Mouse (Mus musculus): ENCODE measurements around the gene Acox3. TPM values are rescaled to one million over a fixed set of nuclear protein-coding genes. Genes with fewer than 3 reads are reported as not detected.

Gene Acox3
- polyA plus RNA-seq, 1 experiment from 2014 or later = 12.0 TPM

GRCm38 (mm10) chr5:35630706-35631105 lies 47.9 kb downstream of the Acox3 start:
- no peaks in the 10 kb centered on the region for H3K36me3 ChIP-seq (ENCODE audit: control insufficient read depth, insufficient read depth, low read length)
- 79% methylated on average over 1 of the region's 1 CpGs for WGBS
- no peak overlapping the region for H3K4me3 ChIP-seq (ENCODE audit: low read length)
- H3K9ac ChIP-seq (ENCODE audit: low read depth, low read length) = no peak overlapping the region
- ATAC-seq = no peak
- H3K9me3 ChIP-seq (ENCODE audit: control insufficient read depth, low read length) = no peaks in the 10 kb centered on the region
- H3K27me3 ChIP-seq (replicated peaks; ENCODE audit: control insufficient read depth, insufficient read depth, low read length) = no peaks in the 10 kb centered on the region
- no peak overlapping the region for H3K4me2 ChIP-seq (ENCODE audit: low read length)
- no peaks in the 10 kb centered on the region for H3K4me1 ChIP-seq (ENCODE audit: control insufficient read depth, insufficient read depth, low read depth, low read length)
- H3K27ac ChIP-seq (ENCODE audit: low read depth, low read length) = no peak overlapping the region

GRCm38 (mm10) chr5:35631224-35631623 lies 48.4 kb downstream of the Acox3 start:
- Histone ChIP-seq H3K4me3 (ENCODE audit: low read length) (no peak overlapping the region), H3K27me3 (replicated peaks; ENCODE audit: control insufficient read depth, insufficient read depth, low read length) (no peaks in the 10 kb centered on the region), H3K27ac (ENCODE audit: low read depth, low read length) (no peak overlapping the region), H3K4me1 (ENCODE audit: control insufficient read depth, insufficient read depth, low read depth, low read length) (no peaks in the 10 kb centered on the region), H3K9me3 (ENCODE audit: control insufficient read depth, low read length) (no peaks in the 10 kb centered on the region), H3K4me2 (ENCODE audit: low read length) (no peak overlapping the region), H3K36me3 (ENCODE audit: control insufficient read depth, insufficient read depth, low read length) (no peaks in the 10 kb centered on the region), H3K9ac (ENCODE audit: low read depth, low read length) (no peak overlapping the region)
- WGBS = 91% methylated on average over 3 of the region's 3 CpGs
- no peak for ATAC-seq

GRCm38 (mm10) chr5:35631755-35632154 lies 48.9 kb downstream of the Acox3 start:
- ATAC-seq = no peak
- H3K4me2 ChIP-seq (ENCODE audit: low read length) = no peak overlapping the region
- no peak overlapping the region for H3K4me3 ChIP-seq (ENCODE audit: low read length)
- no peaks in the 10 kb centered on the region for H3K9me3 ChIP-seq (ENCODE audit: control insufficient read depth, low read length)
- 78% methylated on average over 5 of the region's 5 CpGs for WGBS
- H3K36me3 ChIP-seq (ENCODE audit: control insufficient read depth, insufficient read depth, low read length) = no peaks in the 10 kb centered on the region
- no peak overlapping the region for H3K27ac ChIP-seq (ENCODE audit: low read depth, low read length)
- H3K9ac ChIP-seq (ENCODE audit: low read depth, low read length) = no peak overlapping the region
- H3K27me3 ChIP-seq (replicated peaks; ENCODE audit: control insufficient read depth, insufficient read depth, low read length) = no peaks in the 10 kb centered on the region
- H3K4me1 ChIP-seq (ENCODE audit: control insufficient read depth, insufficient read depth, low read depth, low read length) = no peaks in the 10 kb centered on the region

- H3K27me3 ChIP-seq (replicated peaks; ENCODE audit: control insufficient read depth, insufficient read depth, low read length) = no peaks in the 10 kb centered on the region
- no peak for ATAC-seq
- no peaks in the 10 kb centered on the region for H3K9me3 ChIP-seq (ENCODE audit: control insufficient read depth, low read length)
- H3K36me3 ChIP-seq (ENCODE audit: control insufficient read depth, insufficient read depth, low read length) = no peaks in the 10 kb centered on the region
- no peak overlapping the region for H3K9ac ChIP-seq (ENCODE audit: low read depth, low read length)
- no peak overlapping the region for H3K4me3 ChIP-seq (ENCODE audit: low read length)
- H3K4me1 ChIP-seq (ENCODE audit: control insufficient read depth, insufficient read depth, low read depth, low read length) = no peaks in the 10 kb centered on the region
- H3K4me2 ChIP-seq (ENCODE audit: low read length) = no peak overlapping the region
- 80% methylated on average over 6 of the region's 6 CpGs for WGBS
- H3K27ac ChIP-seq (ENCODE audit: low read depth, low read length) = no peak overlapping the region
Measured at GRCm38 (mm10) chr5:35632841-35633240, 50.0 kb downstream of the Acox3 start.

GRCm38 (mm10) chr5:35636016-35636415 lies 53.2 kb downstream of the Acox3 start:
- Histone ChIP-seq H3K4me2 (ENCODE audit: low read length) (no peak overlapping the region), H3K4me3 (ENCODE audit: low read length) (no peak overlapping the region), H3K9ac (ENCODE audit: low read depth, low read length) (no peak overlapping the region), H3K9me3 (ENCODE audit: control insufficient read depth, low read length) (no peaks in the 10 kb centered on the region), H3K27ac (ENCODE audit: low read depth, low read length) (no peak overlapping the region), H3K27me3 (replicated peaks; ENCODE audit: control insufficient read depth, insufficient read depth, low read length) (no peaks in the 10 kb centered on the region), H3K36me3 (ENCODE audit: control insufficient read depth, insufficient read depth, low read length) (no peaks in the 10 kb centered on the region), H3K4me1 (ENCODE audit: control insufficient read depth, insufficient read depth, low read depth, low read length) (no peaks in the 10 kb centered on the region)
- no peak for ATAC-seq
- WGBS = 88% methylated on average over 2 of the region's 2 CpGs

- Histone ChIP-seq H3K27me3 (replicated peaks; ENCODE audit: control insufficient read depth, insufficient read depth, low read length) (no peaks in the 10 kb centered on the region), H3K4me3 (ENCODE audit: low read length) (no peak overlapping the region), H3K9me3 (ENCODE audit: control insufficient read depth, low read length) (no peaks in the 10 kb centered on the region), H3K4me1 (ENCODE audit: control insufficient read depth, insufficient read depth, low read depth, low read length) (no peaks in the 10 kb centered on the region), H3K4me2 (ENCODE audit: low read length) (no peak overlapping the region), H3K9ac (ENCODE audit: low read depth, low read length) (no peak overlapping the region), H3K27ac (ENCODE audit: low read depth, low read length) (no peak overlapping the region), H3K36me3 (ENCODE audit: control insufficient read depth, insufficient read depth, low read length) (no peaks in the 10 kb centered on the region)
- ATAC-seq = no peak
- 58% methylated on average over 10 of the region's 10 CpGs for WGBS
Measured at GRCm38 (mm10) chr5:35641961-35642584, 59.2 kb downstream of the Acox3 start.

GRCm38 (mm10) chr5:35643401-35644048 lies 60.7 kb downstream of the Acox3 start:
- no peaks in the 10 kb centered on the region for H3K9me3 ChIP-seq (ENCODE audit: control insufficient read depth, low read length)
- H3K27me3 ChIP-seq (replicated peaks; ENCODE audit: control insufficient read depth, insufficient read depth, low read length) = no peaks in the 10 kb centered on the region
- ATAC-seq = no peak
- no peak overlapping the region for H3K4me2 ChIP-seq (ENCODE audit: low read length)
- H3K36me3 ChIP-seq (ENCODE audit: control insufficient read depth, insufficient read depth, low read length) = no peaks in the 10 kb centered on the region
- no peak overlapping the region for H3K27ac ChIP-seq (ENCODE audit: low read depth, low read length)
- no peak overlapping the region for H3K9ac ChIP-seq (ENCODE audit: low read depth, low read length)
- WGBS = 85% methylated on average over 9 of the region's 9 CpGs
- H3K4me1 ChIP-seq (ENCODE audit: control insufficient read depth, insufficient read depth, low read depth, low read length) = no peaks in the 10 kb centered on the region
- no peak overlapping the region for H3K4me3 ChIP-seq (ENCODE audit: low read length)

- H3K4me3 ChIP-seq (ENCODE audit: low read length) = no peak overlapping the region
- no peaks in the 10 kb centered on the region for H3K9me3 ChIP-seq (ENCODE audit: control insufficient read depth, low read length)
- H3K36me3 ChIP-seq (ENCODE audit: control insufficient read depth, insufficient read depth, low read length) = no peaks in the 10 kb centered on the region
- 75% methylated on average over 4 of the region's 4 CpGs for WGBS
- H3K9ac ChIP-seq (ENCODE audit: low read depth, low read length) = no peak overlapping the region
- no peak overlapping the region for H3K4me2 ChIP-seq (ENCODE audit: low read length)
- H3K4me1 ChIP-seq (ENCODE audit: control insufficient read depth, insufficient read depth, low read depth, low read length) = no peaks in the 10 kb centered on the region
- H3K27ac ChIP-seq (ENCODE audit: low read depth, low read length) = no peak overlapping the region
- no peaks in the 10 kb centered on the region for H3K27me3 ChIP-seq (replicated peaks; ENCODE audit: control insufficient read depth, insufficient read depth, low read length)
- no peak for ATAC-seq
Measured at GRCm38 (mm10) chr5:35644082-35644481, 61.2 kb downstream of the Acox3 start.

- ATAC-seq = no peak
- Histone ChIP-seq H3K9ac (ENCODE audit: low read depth, low read length) (no peak overlapping the region), H3K27ac (ENCODE audit: low read depth, low read length) (no peak overlapping the region), H3K9me3 (ENCODE audit: control insufficient read depth, low read length) (no peaks in the 10 kb centered on the region), H3K27me3 (replicated peaks; ENCODE audit: control insufficient read depth, insufficient read depth, low read length) (no peaks in the 10 kb centered on the region), H3K4me1 (ENCODE audit: control insufficient read depth, insufficient read depth, low read depth, low read length) (no peaks in the 10 kb centered on the region), H3K36me3 (ENCODE audit: control insufficient read depth, insufficient read depth, low read length) (no peaks in the 10 kb centered on the region), H3K4me3 (ENCODE audit: low read length) (no peak overlapping the region), H3K4me2 (ENCODE audit: low read length) (no peak overlapping the region)
- 74% methylated on average over 6 of the region's 6 CpGs for WGBS
Measured at GRCm38 (mm10) chr5:35645938-35646493, 63.2 kb downstream of the Acox3 start.

Data from hindbrain, embryonic 16.5 days (tissue).